Mouse (Mus musculus): ENCODE data around the gene Olfr1336. TPM values are rescaled to one million over a fixed set of nuclear protein-coding genes. Genes with fewer than 3 reads are reported as not detected.
"Not testable (repeated sequence)": the region's sequence is repeated elsewhere in the genome, so short reads cannot be mapped to it uniquely, and the experiment has no call there.

Olfr1336 gene
- polyA plus RNA-seq, 1 experiment, result not detected

- Histone ChIP-seq H3K4me1 (ENCODE audit: control insufficient read depth, insufficient read depth, low read length) (no peaks in the 10 kb centered on the region), H3K4me3 (replicated peaks; ENCODE audit: control insufficient read depth, low read depth, low read length) (no peak overlapping the region), H3K27ac (ENCODE audit: control insufficient read depth, insufficient read depth, low read depth, low read length, poor library complexity) (no peak overlapping the region)
- TF ChIP-seq CTCF (IDR thresholded peaks at IDR 0.05; ENCODE audit: control insufficient read depth, insufficient read depth, low read length) (no peak), POLR2A (IDR thresholded peaks at IDR 0.05; ENCODE audit: borderline replicate concordance, control insufficient read depth, low read depth, low read length) (no peak)
- 64% methylated on average over 2 of the region's 2 CpGs for WGBS
These were observed 14.8 kb upstream of the Olfr1336 start for GRCm38 (mm10) chr7:6441173-6441572.

GRCm38 (mm10) chr7:6447771-6448170 is 8.2 kb upstream of the Olfr1336 start:
- no peak overlapping the region for H3K27ac ChIP-seq (ENCODE audit: control insufficient read depth, insufficient read depth, low read depth, low read length, poor library complexity)
- H3K4me3 ChIP-seq (replicated peaks; ENCODE audit: control insufficient read depth, low read depth, low read length), result no peak overlapping the region
- TF ChIP-seq CTCF (IDR thresholded peaks at IDR 0.05; ENCODE audit: control insufficient read depth, insufficient read depth, low read length), result no peak
- no peak for TF ChIP-seq POLR2A (IDR thresholded peaks at IDR 0.05; ENCODE audit: borderline replicate concordance, control insufficient read depth, low read depth, low read length)
- WGBS, result 6% methylated on average over 5 of the region's 5 CpGs
- H3K4me1 ChIP-seq (ENCODE audit: control insufficient read depth, insufficient read depth, low read length), result no peaks in the 10 kb centered on the region

GRCm38 (mm10) chr7:6456399-6456798 is 431 bp downstream of the Olfr1336 start:
- Histone ChIP-seq H3K4me3 (replicated peaks; ENCODE audit: control insufficient read depth, low read depth, low read length) (no peak overlapping the region), H3K27ac (ENCODE audit: control insufficient read depth, insufficient read depth, low read depth, low read length, poor library complexity) (no peak overlapping the region), H3K4me1 (ENCODE audit: control insufficient read depth, insufficient read depth, low read length) (no peaks in the 10 kb centered on the region)
- 38% methylated on average over 3 of the region's 3 CpGs for WGBS
- TF ChIP-seq POLR2A (IDR thresholded peaks at IDR 0.05; ENCODE audit: borderline replicate concordance, control insufficient read depth, low read depth, low read length), result no peak
- TF ChIP-seq CTCF (IDR thresholded peaks at IDR 0.05; ENCODE audit: control insufficient read depth, insufficient read depth, low read length), result no peak

- TF ChIP-seq CTCF (IDR thresholded peaks at IDR 0.05; ENCODE audit: control insufficient read depth, insufficient read depth, low read length), result no peak
- TF ChIP-seq POLR2A (IDR thresholded peaks at IDR 0.05; ENCODE audit: borderline replicate concordance, control insufficient read depth, low read depth, low read length), result no peak
- Histone ChIP-seq H3K27ac (ENCODE audit: control insufficient read depth, insufficient read depth, low read depth, low read length, poor library complexity) (no peak within 1 kb of the TSS), H3K4me1 (ENCODE audit: control insufficient read depth, insufficient read depth, low read length) (no peaks in the 10 kb centered on the region), H3K4me3 (replicated peaks; ENCODE audit: control insufficient read depth, low read depth, low read length) (no peak within 1 kb of the TSS)
These were observed 11.0 kb downstream of the Olfr1336 start, which contains the start of gene Olfr1346 for GRCm38 (mm10) chr7:6466951-6467350. Gene Olfr1346, plus strand, starts transcription at chr7:6467101.

GRCm38 (mm10) chr7:6477633-6478032 is 21.7 kb downstream of the Olfr1336 start:
- WGBS, result 72% methylated on average over 2 of the region's 2 CpGs
- not testable (repeated sequence) for H3K4me3 ChIP-seq (replicated peaks; ENCODE audit: control insufficient read depth, low read depth, low read length)

GRCm38 (mm10) chr7:6486841-6487240 is 30.9 kb downstream of the Olfr1336 start, which contains the start of gene Olfr5:
Gene Olfr5, minus strand, starts transcription at chr7:6486941.
- WGBS, result 15% methylated on average over 2 of the region's 2 CpGs
- Histone ChIP-seq H3K4me3 (replicated peaks; ENCODE audit: control insufficient read depth, low read depth, low read length) (no peak within 1 kb of the TSS), H3K27ac (ENCODE audit: control insufficient read depth, insufficient read depth, low read depth, low read length, poor library complexity) (no peak within 1 kb of the TSS), H3K4me1 (ENCODE audit: control insufficient read depth, insufficient read depth, low read length) (no peaks in the 10 kb centered on the region)
- TF ChIP-seq CTCF (IDR thresholded peaks at IDR 0.05; ENCODE audit: control insufficient read depth, insufficient read depth, low read length) (no peak), POLR2A (IDR thresholded peaks at IDR 0.05; ENCODE audit: borderline replicate concordance, control insufficient read depth, low read depth, low read length) (no peak)

More at GRCm38 (mm10) chr7:6477633-6478032, 21.7 kb downstream of the Olfr1336 start:
- H3K4me1 ChIP-seq (ENCODE audit: control insufficient read depth, insufficient read depth, low read length); H3K27ac ChIP-seq (ENCODE audit: control insufficient read depth, insufficient read depth, low read depth, low read length, poor library complexity): not testable (repeated sequence)

GRCm38 (mm10) chr7:6499655-6500054 is 43.7 kb downstream of the Olfr1336 start, which contains the start of gene Olfr1347:
Gene Olfr1347, minus strand, starts transcription at chr7:6499755.
- Histone ChIP-seq H3K4me3 (replicated peaks; ENCODE audit: control insufficient read depth, low read depth, low read length) (no peak within 1 kb of the TSS), H3K4me1 (ENCODE audit: control insufficient read depth, insufficient read depth, low read length) (no peaks in the 10 kb centered on the region), H3K27ac (ENCODE audit: control insufficient read depth, insufficient read depth, low read depth, low read length, poor library complexity) (no peak within 1 kb of the TSS)
- TF ChIP-seq POLR2A (IDR thresholded peaks at IDR 0.05; ENCODE audit: borderline replicate concordance, control insufficient read depth, low read depth, low read length), result no peak
- TF ChIP-seq CTCF (IDR thresholded peaks at IDR 0.05; ENCODE audit: control insufficient read depth, insufficient read depth, low read length), result no peak
- WGBS, result 41% methylated on average over 1 of the region's 1 CpGs

GRCm38 (mm10) chr7:6508648-6509047 is 52.7 kb downstream of the Olfr1336 start, which contains the start of gene Olfr1348:
Gene Olfr1348, minus strand, starts transcription at chr7:6508748.
- Histone ChIP-seq H3K4me1 (ENCODE audit: control insufficient read depth, insufficient read depth, low read length) (no peaks in the 10 kb centered on the region; the same call in 1 of the 2 replicates), H3K27ac (ENCODE audit: control insufficient read depth, insufficient read depth, low read depth, low read length, poor library complexity) (no peak within 1 kb of the TSS)
- 97% methylated on average over 1 of the region's 1 CpGs for WGBS

More at GRCm38 (mm10) chr7:6508648-6509047, 52.7 kb downstream of the Olfr1336 start, which contains the start of gene Olfr1348:
- H3K4me3 ChIP-seq (replicated peaks; ENCODE audit: control insufficient read depth, low read depth, low read length), result no peak within 1 kb of the TSS
- no peak for TF ChIP-seq POLR2A (IDR thresholded peaks at IDR 0.05; ENCODE audit: borderline replicate concordance, control insufficient read depth, low read depth, low read length)
- TF ChIP-seq CTCF (IDR thresholded peaks at IDR 0.05; ENCODE audit: control insufficient read depth, insufficient read depth, low read length), result no peak

Other genes starting within 250 kb of the Olfr1336 start
- not detected in 2 replicates for gene Zscan5b, start 233.9 kb upstream of the Olfr1336 start, polyA plus RNA-seq (2011; ENCODE audit: insufficient read depth, insufficient read length, low replicate concordance, missing spikeins)
- gene Epp13, start 203.5 kb upstream of the Olfr1336 start, polyA plus RNA-seq (2011; ENCODE audit: insufficient read depth, insufficient read length, low replicate concordance, missing spikeins), result not detected in 2 replicates
- 1.2 TPM in 1 of 2 replicates, not detected in the other for gene Zfp667, start 169.6 kb upstream of the Olfr1336 start, polyA plus RNA-seq (2011; ENCODE audit: insufficient read depth, insufficient read length, low replicate concordance, missing spikeins)
- 1.0 TPM in 1 of 2 replicates, not detected in the other for gene Zfp583, start 124.9 kb upstream of the Olfr1336 start, polyA plus RNA-seq (2011; ENCODE audit: insufficient read depth, insufficient read length, low replicate concordance, missing spikeins)
- not detected in 2 replicates for gene Gm3854, start 112.4 kb upstream of the Olfr1336 start, polyA plus RNA-seq (2011; ENCODE audit: insufficient read depth, insufficient read length, low replicate concordance, missing spikeins)
- 0.45 and 1.0 TPM in 2 replicates for gene Zfp78, start 92.9 kb upstream of the Olfr1336 start, polyA plus RNA-seq (2011; ENCODE audit: insufficient read depth, insufficient read length, low replicate concordance, missing spikeins)
- 1.2 and 3.0 TPM in 2 replicates for gene Zfp28, start 72.9 kb upstream of the Olfr1336 start, polyA plus RNA-seq (2011; ENCODE audit: insufficient read depth, insufficient read length, low replicate concordance, missing spikeins)
- not detected in 2 replicates for gene Smim17, start 57.5 kb upstream of the Olfr1336 start, polyA plus RNA-seq (2011; ENCODE audit: insufficient read depth, insufficient read length, low replicate concordance, missing spikeins)
- gene Gm20715, start 45.9 kb upstream of the Olfr1336 start, polyA plus RNA-seq (2011; ENCODE audit: insufficient read depth, insufficient read length, low replicate concordance, missing spikeins), result not detected in 2 replicates
- gene Olfr1344, start 17.5 kb upstream of the Olfr1336 start, polyA plus RNA-seq (2011; ENCODE audit: insufficient read depth, insufficient read length, low replicate concordance, missing spikeins), result not detected in 2 replicates
- gene Olfr1346, start 10.9 kb downstream of the Olfr1336 start, polyA plus RNA-seq (2011; ENCODE audit: insufficient read depth, insufficient read length, low replicate concordance, missing spikeins), result 0.27 TPM in 1 of 2 replicates, not detected in the other
- not detected in 2 replicates for gene Olfr5, start 30.8 kb downstream of the Olfr1336 start, polyA plus RNA-seq (2011; ENCODE audit: insufficient read depth, insufficient read length, low replicate concordance, missing spikeins)
- gene Olfr1347, start 43.6 kb downstream of the Olfr1336 start, polyA plus RNA-seq (2011; ENCODE audit: insufficient read depth, insufficient read length, low replicate concordance, missing spikeins), result not detected in 2 replicates
- gene Olfr1348, start 52.6 kb downstream of the Olfr1336 start, polyA plus RNA-seq (2011; ENCODE audit: insufficient read depth, insufficient read length, low replicate concordance, missing spikeins), result not detected in 2 replicates
- not detected in 2 replicates for gene Olfr1349, start 66.8 kb downstream of the Olfr1336 start, polyA plus RNA-seq (2011; ENCODE audit: insufficient read depth, insufficient read length, low replicate concordance, missing spikeins)
- not detected in 2 replicates for gene Olfr1350, start 108.7 kb downstream of the Olfr1336 start, polyA plus RNA-seq (2011; ENCODE audit: insufficient read depth, insufficient read length, low replicate concordance, missing spikeins)
- gene Zim1, start 240.3 kb downstream of the Olfr1336 start, polyA plus RNA-seq (2011; ENCODE audit: insufficient read depth, insufficient read length, low replicate concordance, missing spikeins), result 0.40 TPM in 1 of 2 replicates, not detected in the other